Mouse (Mus musculus) kidney, postnatal 0 days (tissue): ENCODE results near the gene Syde2. TPM values are rescaled to one million over a fixed set of nuclear protein-coding genes. Genes with fewer than 3 reads are reported as not detected.
"Not testable (repeated sequence)": the region's sequence is repeated elsewhere in the genome, so short reads cannot be mapped to it uniquely, and the experiment has no call there.

Source experiments
- ATAC-seq: fragments of 200-750 bp; cut with Nextera tagmentation; replicated peaks from 2 replicates; pipeline ENCODE4 v1.8.0; 2017; ENCODE audit warnings: low read depth, moderate number of reproducible peaks, moderate TSS enrichment, moderate library complexity; ENCODE audit not compliant: low FRiP score
- DNase-seq: peaks from one replicate; pipeline ENCODE4 v3.0.0-alpha.2; 2016; ENCODE audit warnings: low spot score
- H3K27ac ChIP-seq: fragments of 300-500 bp; sonication (generic); 2 replicates; pipeline ENCODE4 v1.5.1; 2014; ENCODE audit warnings: mild to moderate bottlenecking
- H3K27me3 ChIP-seq: fragments of 300-500 bp; sonication (generic); 2 replicates; pipeline ENCODE4 v1.6.1; 2014; ENCODE audit warnings: low read length, mixed read lengths; ENCODE audit not compliant: insufficient read depth
- H3K36me3 ChIP-seq: fragments of 300-500 bp; sonication (generic); 2 replicates; pipeline ENCODE4 v1.6.1; 2014; ENCODE audit warnings: low read length, mixed read lengths; ENCODE audit not compliant: insufficient read depth
- H3K4me1 ChIP-seq: fragments of 300-500 bp; sonication (generic); replicated peaks from 2 replicates; pipeline ENCODE4 v1.6.1; 2014; ENCODE audit warnings: antibody characterized with exemption, low read length, mixed read lengths; ENCODE audit not compliant: insufficient read depth
- H3K4me2 ChIP-seq: fragments of 300-500 bp; sonication (generic); 2 replicates; pipeline ENCODE4 v1.6.1; 2014; ENCODE audit warnings: mild to moderate bottlenecking, low read length, moderate library complexity, mixed read lengths
- H3K4me3 ChIP-seq: fragments of 300-500 bp; sonication (generic); replicated peaks from 2 replicates; pipeline ENCODE4 v1.5.1; 2014; ENCODE audit warnings: low read depth, low read length
- H3K9ac ChIP-seq: fragments of 300-500 bp; sonication (generic); 2 replicates; pipeline ENCODE4 v1.6.1; 2014; ENCODE audit warnings: low read depth, low read length
- H3K9me3 ChIP-seq: fragments of 300-500 bp; sonication (generic); replicated peaks from 2 replicates; pipeline ENCODE4 v1.6.1; 2016; ENCODE audit warnings: low read length, inconsistent platforms, mixed read lengths
- CTCF ChIP-seq: IDR thresholded peaks from 2 replicates; pipeline ENCODE4 v1.5.1; 2016; ENCODE audit warnings: antibody characterized with exemption, low read depth, mild to moderate bottlenecking, moderate library complexity
- WGBS: fragments of 180-500 bp; shearing (Covaris S2); extraction: QIAGEN DNeasy Blood & Tissue Kit; methylation state at CpG from one replicate; pipeline ENCODE4 v1.1.7; 2014; 5-methylcytosine and 5-hydroxymethylcytosine counted together
- polyA plus RNA-seq: library from polyadenylated mRNA; unstranded; fragments of >200 nt; fragmentation: Nextera tagmentation; extraction: Ambion mirVana; gene quantifications from 2 replicates; pipeline ENCODE4 v1.2.1, GENCODE M21; 2015

The Syde2 gene
- polyA plus RNA-seq, 1 experiment from 2014 or later, result 1.9 TPM

DNA sequence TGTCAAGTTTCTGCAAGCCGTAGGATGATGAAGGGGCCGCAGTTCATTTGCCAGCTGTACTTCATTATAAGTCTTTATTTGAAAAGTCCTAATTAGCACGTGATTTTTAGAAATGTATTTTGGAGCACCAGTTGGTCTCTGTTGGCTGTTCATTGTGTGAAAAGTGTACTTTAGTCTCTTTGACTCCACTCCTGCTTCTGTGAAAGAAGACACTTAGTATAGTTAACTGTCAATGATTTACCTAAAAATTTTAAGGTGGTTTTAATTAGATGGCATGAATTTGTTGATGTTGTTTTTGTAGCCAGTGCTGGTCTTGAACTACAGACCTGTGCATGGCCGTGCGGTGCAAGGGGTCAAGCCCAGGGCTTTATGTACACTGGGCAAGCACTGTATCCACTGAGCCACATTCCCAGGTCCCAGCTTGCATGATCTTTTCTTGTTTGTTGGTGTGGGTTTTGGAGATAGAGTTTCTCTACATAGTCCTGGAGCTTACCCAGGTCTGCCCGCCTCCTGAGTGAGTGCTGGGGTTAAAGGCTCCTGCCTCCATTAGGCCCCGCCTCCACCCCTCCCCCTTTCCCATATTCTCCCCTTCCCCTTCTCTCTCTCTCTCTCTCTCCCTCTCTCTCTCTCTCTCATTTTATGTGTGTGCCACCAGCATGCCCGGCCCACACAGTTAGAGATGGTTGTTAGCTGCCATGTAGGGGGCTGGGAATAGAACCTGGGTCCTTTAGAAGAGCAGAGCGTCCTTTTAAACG, 4.5 kb downstream of the Syde2 start:
- H3K9me3 ChIP-seq, result no peaks in the 10 kb centered on the region
- no peak overlapping the region for H3K9ac ChIP-seq
- H3K4me3 ChIP-seq, result no peak overlapping the region
- ATAC-seq (no peak), DNase-seq (no peak)
- no peak overlapping the region for H3K4me2 ChIP-seq
- H3K4me1 ChIP-seq, result peaks cover 13% of the 10 kb centered on the region
- WGBS, result 75% methylated on average over 10 of the region's 10 CpGs
- TF ChIP-seq CTCF, result no peak
- no peak overlapping the region for H3K27ac ChIP-seq
- no peaks in the 10 kb centered on the region for H3K36me3 ChIP-seq
- no peaks in the 10 kb centered on the region for H3K27me3 ChIP-seq

DNA sequence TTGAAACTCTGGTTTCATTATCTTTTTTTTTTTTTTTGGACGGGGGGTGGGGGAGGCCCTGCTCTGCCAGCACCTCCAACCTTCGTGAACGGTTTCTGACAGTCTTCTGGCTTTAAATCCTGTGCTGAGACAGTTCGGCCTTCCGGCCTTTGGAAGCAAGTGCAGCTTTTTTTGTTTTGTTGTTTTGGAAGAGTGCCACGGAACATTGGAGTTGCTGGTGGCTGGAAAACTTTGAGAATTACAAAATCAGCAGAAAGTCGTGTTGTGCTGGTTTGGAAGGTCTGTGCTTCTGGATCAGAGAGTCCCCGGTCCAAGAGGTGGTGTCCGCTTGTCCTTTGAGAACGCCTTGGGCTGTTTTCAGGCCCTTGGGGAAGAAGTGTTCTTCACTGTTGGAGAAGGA, 5.1 kb downstream of the Syde2 start:
- ATAC-seq (no peak), DNase-seq (peak; percentile 48)
- H3K4me3 ChIP-seq, result no peak overlapping the region
- no peaks in the 10 kb centered on the region for H3K27me3 ChIP-seq
- no peak overlapping the region for H3K9ac ChIP-seq
- no peaks in the 10 kb centered on the region for H3K36me3 ChIP-seq
- H3K27ac ChIP-seq, result peak overlapping the region; percentile 34; the same call in 1 of the 2 replicates
- 50% methylated on average over 10 of the region's 10 CpGs for WGBS
- H3K4me1 ChIP-seq, result peaks cover 13% of the 10 kb centered on the region
- no peak overlapping the region for H3K4me2 ChIP-seq
- no peak for TF ChIP-seq CTCF
- H3K9me3 ChIP-seq, result no peaks in the 10 kb centered on the region

DNA sequence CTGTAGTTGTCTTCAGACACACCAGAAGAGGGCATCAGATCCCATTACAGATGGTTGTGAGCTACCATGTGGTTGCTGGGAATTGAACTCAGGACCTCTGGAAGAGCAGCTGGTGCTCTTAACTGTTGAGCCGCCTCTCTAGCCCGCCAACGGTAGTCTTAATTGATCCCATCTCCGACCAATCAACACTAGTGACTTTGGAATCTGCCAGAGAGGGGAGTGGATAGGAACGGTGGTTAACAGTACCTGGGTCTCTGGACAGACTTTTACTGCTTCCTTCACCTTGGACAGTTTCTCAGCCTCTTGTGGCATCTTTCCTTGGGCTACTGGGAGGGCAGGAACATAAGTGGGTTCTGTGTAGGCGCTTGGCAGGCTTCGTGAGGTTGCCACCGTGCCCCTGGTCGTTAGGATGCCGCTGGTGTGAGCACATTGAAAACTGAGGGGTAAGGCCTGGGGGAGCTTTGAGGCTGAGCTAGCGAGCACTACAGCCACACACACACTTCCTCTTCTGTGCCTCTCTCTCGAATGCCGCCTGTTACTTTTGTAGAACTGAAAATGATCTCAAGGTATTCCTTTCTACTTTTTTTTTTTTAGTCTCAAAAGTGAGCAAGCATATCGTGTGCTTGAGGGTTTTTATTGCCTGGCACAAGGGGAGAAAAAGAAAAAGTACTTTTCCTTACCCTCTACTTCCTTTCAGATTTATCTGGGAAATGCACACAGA, 6.0 kb downstream of the Syde2 start:
- WGBS, result 79% methylated on average over 14 of the region's 14 CpGs
- Histone ChIP-seq H3K27me3 (no peaks in the 10 kb centered on the region), H3K27ac (no peak overlapping the region), H3K9ac (no peak overlapping the region), H3K4me2 (no peak overlapping the region), H3K4me1 (peaks cover 13% of the 10 kb centered on the region), H3K9me3 (no peaks in the 10 kb centered on the region), H3K36me3 (peaks cover 3% of the 10 kb centered on the region), H3K4me3 (no peak overlapping the region)
- TF ChIP-seq CTCF, result no peak
- ATAC-seq (no peak), DNase-seq (no peak)

DNA sequence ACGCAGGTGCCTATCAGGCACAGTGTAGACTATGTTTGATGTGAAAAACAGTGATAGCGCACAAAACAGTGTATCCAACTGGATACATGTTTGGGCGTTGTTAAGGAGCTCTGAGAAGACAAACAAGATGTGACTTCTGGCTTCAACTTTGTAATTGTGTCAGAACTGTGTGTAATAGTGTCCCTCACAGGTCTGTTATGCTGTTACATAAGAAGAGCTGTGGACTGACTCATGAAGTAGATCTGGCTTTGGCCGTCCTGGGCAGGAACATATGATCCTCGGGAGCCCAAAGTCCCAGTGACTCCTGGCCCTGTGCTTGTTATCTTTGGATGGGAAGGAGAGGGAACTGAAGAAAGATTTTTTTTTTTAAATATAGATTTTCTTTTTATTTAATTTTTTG, 7.8 kb downstream of the Syde2 start:
- no peak overlapping the region for H3K4me2 ChIP-seq
- no peak for TF ChIP-seq CTCF
- 76% methylated on average over 5 of the region's 5 CpGs for WGBS
- ATAC-seq (no peak), DNase-seq (no peak)
- H3K4me3 ChIP-seq, result no peak overlapping the region
- H3K36me3 ChIP-seq, result peaks cover 3% of the 10 kb centered on the region
- H3K27ac ChIP-seq, result no peak overlapping the region
- peaks cover 6% of the 10 kb centered on the region; the same call in 1 of the 2 replicates for H3K4me1 ChIP-seq
- H3K9ac ChIP-seq, result no peak overlapping the region
- no peaks in the 10 kb centered on the region for H3K9me3 ChIP-seq
- H3K27me3 ChIP-seq, result no peaks in the 10 kb centered on the region

DNA sequence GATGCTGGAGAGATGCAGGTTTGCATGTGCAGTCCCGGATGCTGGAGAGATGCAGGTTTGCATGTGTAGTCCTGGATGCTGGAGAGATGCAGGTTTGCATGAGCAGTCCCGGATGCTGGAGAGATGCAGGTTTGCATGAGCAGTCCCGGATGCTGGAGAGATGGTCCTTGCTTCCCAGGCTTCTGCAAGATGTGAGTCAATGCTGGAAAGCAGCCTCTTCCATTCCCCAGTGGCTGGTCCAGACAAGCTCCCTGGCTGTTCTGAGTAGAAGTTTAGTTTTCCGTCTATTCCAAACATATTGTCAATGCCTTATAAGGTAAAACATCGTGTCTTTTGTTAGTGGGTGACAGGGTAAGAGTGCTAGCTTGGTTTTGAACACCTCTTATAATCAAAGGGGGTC, 8.9 kb downstream of the Syde2 start:
- not testable (repeated sequence) for H3K9me3 ChIP-seq, H3K4me3 ChIP-seq, H3K27ac ChIP-seq, H3K36me3 ChIP-seq, H3K27me3 ChIP-seq, H3K4me2 ChIP-seq, H3K4me1 ChIP-seq, ATAC-seq, DNase-seq, H3K9ac ChIP-seq
- 76% methylated on average over 4 of the region's 5 CpGs for WGBS

DNA sequence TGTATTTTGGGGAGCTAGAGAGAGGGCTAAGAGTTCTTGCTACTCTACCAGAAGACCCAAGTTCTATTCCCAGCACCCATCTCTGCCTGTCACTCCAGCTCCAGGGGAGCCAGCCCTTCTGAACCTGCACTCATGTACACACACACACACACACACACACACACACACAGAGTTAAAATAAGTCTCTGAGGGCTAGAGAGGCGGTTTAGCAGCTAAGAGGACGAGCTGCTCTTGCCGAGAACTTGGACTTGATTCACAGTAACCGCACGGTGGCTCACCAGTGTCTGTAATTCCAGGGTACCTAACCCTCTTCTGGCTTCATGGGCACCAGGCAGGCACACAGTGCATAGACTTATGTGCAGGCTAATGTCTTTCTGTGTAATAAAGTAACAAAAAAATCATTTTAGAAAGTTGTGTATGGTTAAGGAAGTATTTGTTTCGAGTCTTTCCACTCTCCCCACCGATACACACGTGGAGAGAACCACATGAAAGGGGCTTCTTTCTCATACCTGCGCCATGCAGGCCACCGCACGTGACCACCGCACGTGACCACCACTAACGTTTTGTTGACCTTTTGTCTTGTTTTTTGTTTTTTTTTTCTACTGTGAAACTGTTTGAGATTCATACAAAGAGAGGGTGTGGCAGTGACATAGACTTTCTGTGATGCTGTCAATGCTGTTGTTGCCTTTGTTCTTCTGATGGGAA, 16.8 kb downstream of the Syde2 start:
- Histone ChIP-seq H3K4me3 (no peak overlapping the region), H3K4me2 (no peak overlapping the region), H3K9me3 (no peaks in the 10 kb centered on the region), H3K27me3 (no peaks in the 10 kb centered on the region), H3K4me1 (no peaks in the 10 kb centered on the region), H3K36me3 (peaks cover 27% of the 10 kb centered on the region), H3K9ac (no peak overlapping the region), H3K27ac (no peak overlapping the region)
- TF ChIP-seq CTCF, result no peak
- DNase-seq (no peak), ATAC-seq (no peak)
- 94% methylated on average over 14 of the region's 14 CpGs for WGBS
